Mouse (Mus musculus) frontal cortex, adult (tissue): Measurements from ENCODE around the gene Olfr1355.
"Not testable (repeated sequence)": the region's sequence is repeated elsewhere in the genome, so short reads cannot be mapped to it uniquely, and the experiment has no call there.

Source experiments
- ATAC-seq: cut with Nextera tagmentation; 2 replicates; pipeline ENCODE4 v1.9.2; 2017; ENCODE audit warnings: mild to moderate bottlenecking, moderate library complexity, mixed read lengths; ENCODE audit not compliant: low TSS enrichment

Olfr1355 gene

DNA sequence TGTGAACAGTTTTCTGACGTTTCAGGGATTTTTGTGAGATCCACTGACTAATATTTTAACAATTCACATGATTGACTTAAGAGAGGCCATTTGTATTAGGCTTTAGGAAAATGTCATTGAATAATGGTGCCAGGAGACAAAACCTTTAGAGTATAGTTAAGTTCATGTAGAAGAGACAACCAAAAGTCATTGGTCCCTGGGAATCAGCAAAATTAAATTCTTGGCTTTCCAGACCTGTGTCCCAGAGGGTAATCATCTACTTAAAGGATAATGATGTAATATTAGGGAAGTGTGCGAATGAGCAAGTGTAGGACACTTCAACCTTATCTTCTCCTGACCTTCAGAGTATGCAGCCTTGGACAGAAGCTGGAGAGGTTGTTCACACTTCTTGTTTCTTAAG is at the start of gene Olfr1355:
Olfr1355 (plus strand) TSS at position 301 of the 400 bp plus-strand sequence.
- no peak for ATAC-seq

DNA sequence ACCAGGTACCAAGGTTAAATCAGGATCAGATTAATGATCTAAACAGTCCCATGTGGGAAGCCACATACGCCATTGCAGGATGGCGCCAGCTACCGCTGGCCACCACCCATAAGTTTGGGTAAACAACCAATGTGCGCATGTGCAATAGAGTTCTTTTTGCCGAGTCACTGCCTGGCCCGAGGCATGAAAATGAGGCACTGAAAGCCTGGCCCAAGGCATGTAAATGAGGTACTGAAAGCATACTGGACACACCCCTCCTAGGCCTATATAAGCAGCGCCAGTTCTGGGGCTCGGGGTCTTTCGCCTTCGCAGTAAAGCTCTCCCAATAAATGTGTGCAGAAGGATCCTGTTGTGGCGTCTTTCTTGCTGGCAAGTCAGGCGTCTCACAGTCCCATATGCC is 34.9 kb upstream of the Olfr1355 start:
- ATAC-seq: not testable (repeated sequence)

DNA sequence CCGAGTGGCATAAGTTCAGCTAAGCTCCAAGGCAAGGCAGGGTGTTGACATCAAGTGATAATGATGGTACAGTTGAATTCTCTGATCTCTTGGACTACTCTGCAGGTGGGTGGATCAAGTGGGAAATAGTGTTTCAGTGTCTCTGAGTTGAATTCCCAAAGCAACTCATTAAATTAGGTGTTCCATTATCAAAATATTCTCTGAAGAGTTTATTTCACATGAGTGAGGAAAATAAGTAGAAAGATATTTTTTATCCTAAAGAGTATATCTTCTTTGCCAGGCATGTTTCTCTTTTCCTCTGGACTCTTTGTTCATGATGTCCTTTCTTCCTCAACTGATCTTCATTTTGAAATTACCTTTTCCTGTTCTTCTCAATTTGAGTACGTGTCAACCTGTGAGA is 23.3 kb upstream of the Olfr1355 start, which contains the start of gene Olfr1356:
Olfr1356 (minus strand) TSS at position 101 of the 400 bp plus-strand sequence.
- ATAC-seq: no peak

DNA sequence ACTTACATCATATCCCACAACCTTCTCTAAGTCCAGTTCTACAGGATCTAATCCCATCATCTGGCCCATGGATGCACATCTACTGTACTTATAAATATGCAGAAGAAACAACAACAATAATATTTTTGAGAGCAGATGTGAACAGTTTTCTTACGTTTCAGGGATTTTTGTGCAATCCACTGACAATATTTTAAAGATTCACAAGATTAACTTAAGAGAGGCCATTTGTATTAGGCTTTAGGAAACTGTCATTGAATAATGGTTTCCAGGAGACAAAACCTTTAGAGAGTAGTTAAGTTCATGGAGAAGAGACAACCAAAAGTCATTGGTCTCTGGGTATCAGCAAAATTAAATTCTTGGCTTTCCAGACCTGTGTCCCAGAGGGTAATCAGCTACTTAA is 37.5 kb downstream of the Olfr1355 start, which contains the start of gene Olfr1354:
Olfr1354 (plus strand) TSS at position 301 of the 400 bp plus-strand sequence.
- not testable (repeated sequence) for ATAC-seq
